Mouse (Mus musculus) lung, adult 2 months (tissue): ENCODE results near the gene Susd6. TPM values are rescaled to one million over a fixed set of nuclear protein-coding genes. Genes with fewer than 3 reads are reported as not detected.
A peak's percentile ranks its signal among the peaks of the same experiment; 100 is the strongest.
"Not testable (repeated sequence)": the region's sequence is repeated elsewhere in the genome, so short reads cannot be mapped to it uniquely, and the experiment has no call there.

Experiments used
- DNase-seq: peaks from one replicate; pipeline ENCODE4 v3.0.0; 2022
- H3K4me1 ChIP-seq: fragments of 200-500 bp; 2 replicates; pipeline ENCODE4 v1.6.1; 2011; ENCODE audit warnings: low read length; ENCODE audit not compliant: control insufficient read depth, insufficient read depth
- H3K4me3 ChIP-seq: fragments of 200-500 bp; replicated peaks from 2 replicates; pipeline ENCODE3; 2011; ENCODE audit warnings: low read depth, mild to moderate bottlenecking, control low read depth, low read length; ENCODE audit errors: extremely low read depth
- CTCF ChIP-seq: fragments of 200-500 bp; IDR thresholded peaks from 2 replicates; pipeline ENCODE4 v1.5.1; 2011; ENCODE audit warnings: mild to moderate bottlenecking, low read length, control low read depth; ENCODE audit not compliant: insufficient read depth
- POLR2A ChIP-seq: fragments of 200-500 bp; IDR thresholded peaks from 2 replicates; pipeline ENCODE4 v1.6.1; 2011; ENCODE audit warnings: low read depth, mild to moderate bottlenecking, control low read depth, low read length, borderline replicate concordance; ENCODE audit errors: extremely low read depth
- WGBS: fragments of 180-500 bp; shearing (Covaris S2); methylation state at CpG from one replicate; pipeline ENCODE4 v1.1.7; 2018; 5-methylcytosine and 5-hydroxymethylcytosine counted together
- polyA plus RNA-seq: library from polyadenylated mRNA; depleted of rRNA; stranded (reverse); fragments of >200 nt; gene quantifications from 2 replicates; pipeline ENCODE4 v1.2.3, GENCODE M21; 2012

Susd6 gene
- polyA plus RNA-seq, 1 experiment, result 83.3 TPM

DNA sequence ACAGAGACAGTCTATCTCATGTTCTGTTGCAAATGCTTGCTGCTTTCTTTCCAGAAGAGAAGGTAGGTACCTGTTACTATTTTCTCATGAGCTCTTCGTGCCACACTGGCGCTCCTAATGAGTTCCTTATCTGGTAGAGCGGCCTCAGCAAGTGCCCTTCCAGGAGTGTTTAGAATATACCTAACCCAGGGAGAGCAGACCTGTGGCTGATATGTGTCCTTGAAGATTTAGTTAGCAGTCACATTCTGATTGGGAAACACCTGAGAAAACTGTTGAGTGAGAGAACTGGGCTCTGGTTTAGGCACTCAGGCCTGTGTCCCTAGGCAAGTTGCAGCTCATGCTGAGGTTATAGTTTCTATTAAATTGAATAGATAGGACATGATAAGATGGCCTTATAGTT lies 25.6 kb downstream of the Susd6 start:
- no peak overlapping the region for H3K4me3 ChIP-seq
- WGBS, result 58% methylated on average over 3 of the region's 3 CpGs
- TF ChIP-seq CTCF (no peak), POLR2A (no peak)
- H3K4me1 ChIP-seq, result peaks cover 61% of the 10 kb centered on the region
- DNase-seq, result no peak

DNA sequence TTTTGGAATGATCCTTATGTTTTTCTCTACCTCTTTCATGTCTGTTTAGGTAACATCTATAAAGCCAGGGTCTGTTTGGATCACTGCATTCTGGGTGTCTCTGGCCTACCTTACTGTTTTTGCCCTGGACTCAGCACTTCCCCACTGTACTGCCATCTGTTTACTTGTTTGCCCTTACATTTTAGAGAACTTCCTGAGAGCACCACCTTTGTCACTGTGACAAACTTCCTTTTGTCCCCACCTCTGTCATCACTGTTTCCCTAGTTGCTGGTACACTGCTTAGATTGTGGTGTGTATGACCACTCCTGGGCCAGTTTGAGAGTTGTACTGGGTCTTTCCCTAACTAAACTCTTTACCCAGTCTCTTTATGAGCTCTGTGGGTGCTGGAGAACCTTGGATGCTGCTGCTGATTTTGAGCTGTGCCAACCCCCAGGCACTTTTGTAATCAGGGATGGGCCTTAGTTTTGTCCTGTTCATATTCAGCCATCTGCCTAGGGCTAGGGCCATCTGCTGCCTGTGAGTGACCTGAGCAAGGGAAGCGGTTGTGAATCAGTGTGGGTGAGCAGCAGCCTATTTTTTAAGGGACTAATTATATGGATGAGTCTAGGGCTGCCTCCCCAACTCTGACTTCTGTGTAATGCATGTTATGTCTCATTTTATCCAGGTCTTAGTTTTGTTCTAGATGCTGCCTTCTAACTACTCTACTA lies 26.2 kb downstream of the Susd6 start:
- H3K4me1 ChIP-seq, result peaks cover 60% of the 10 kb centered on the region
- WGBS, result 59% methylated on average over 1 of the region's 1 CpGs
- TF ChIP-seq POLR2A (no peak), CTCF (no peak)
- H3K4me3 ChIP-seq, result no peak overlapping the region
- no peak for DNase-seq

DNA sequence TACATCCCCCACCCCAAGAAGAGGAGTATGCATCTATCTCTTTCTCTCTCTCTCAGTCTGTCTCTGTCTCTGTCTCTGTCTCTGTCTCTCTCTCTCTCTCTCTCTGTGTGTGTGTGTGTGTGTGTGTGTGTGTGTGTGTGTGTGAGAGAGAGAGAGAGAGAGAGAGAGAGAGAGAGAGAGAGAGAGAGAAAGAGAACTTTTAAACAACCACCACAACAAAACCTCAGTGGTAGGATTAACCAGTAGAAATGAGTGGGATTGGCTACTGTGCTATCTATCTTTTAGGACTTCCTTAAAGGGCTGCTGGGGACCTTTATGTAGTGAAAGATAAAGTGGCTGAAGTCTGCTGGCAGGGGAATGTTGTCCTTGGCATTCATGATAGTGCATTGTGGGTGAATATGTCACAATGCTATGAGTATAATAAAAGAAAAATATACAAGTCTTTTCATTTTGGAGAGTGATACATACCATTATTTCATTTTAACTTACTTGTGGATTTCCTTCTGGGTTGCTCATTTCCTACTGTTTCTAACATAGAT lies 27.5 kb downstream of the Susd6 start:
- H3K4me3 ChIP-seq, result no peak overlapping the region
- peaks cover 55% of the 10 kb centered on the region for H3K4me1 ChIP-seq
- no peak for DNase-seq
- TF ChIP-seq POLR2A (no peak), CTCF (no peak)

DNA sequence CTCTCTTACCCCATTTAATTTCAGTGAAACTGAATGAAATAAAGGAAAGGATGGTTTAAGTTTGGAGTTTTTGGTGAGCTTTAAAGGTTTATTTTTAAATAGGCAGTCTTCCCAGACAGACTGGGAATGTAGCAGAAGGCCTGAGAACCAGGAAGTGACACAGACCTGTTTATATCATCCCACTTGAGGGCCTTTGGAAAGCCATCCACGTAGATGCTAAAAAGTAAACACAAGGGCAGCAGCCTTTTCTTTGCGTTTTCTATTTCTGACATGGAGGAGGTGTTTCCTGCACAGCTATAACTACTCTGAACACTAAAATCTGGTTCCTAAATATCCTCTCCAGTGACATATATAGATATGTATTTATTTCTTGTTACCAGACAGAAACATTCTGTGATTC lies 28.7 kb downstream of the Susd6 start:
- 14% methylated on average over 2 of the region's 2 CpGs for WGBS
- not testable (repeated sequence) for DNase-seq, H3K4me3 ChIP-seq
- peaks cover 58% of the 10 kb centered on the region for H3K4me1 ChIP-seq

DNA sequence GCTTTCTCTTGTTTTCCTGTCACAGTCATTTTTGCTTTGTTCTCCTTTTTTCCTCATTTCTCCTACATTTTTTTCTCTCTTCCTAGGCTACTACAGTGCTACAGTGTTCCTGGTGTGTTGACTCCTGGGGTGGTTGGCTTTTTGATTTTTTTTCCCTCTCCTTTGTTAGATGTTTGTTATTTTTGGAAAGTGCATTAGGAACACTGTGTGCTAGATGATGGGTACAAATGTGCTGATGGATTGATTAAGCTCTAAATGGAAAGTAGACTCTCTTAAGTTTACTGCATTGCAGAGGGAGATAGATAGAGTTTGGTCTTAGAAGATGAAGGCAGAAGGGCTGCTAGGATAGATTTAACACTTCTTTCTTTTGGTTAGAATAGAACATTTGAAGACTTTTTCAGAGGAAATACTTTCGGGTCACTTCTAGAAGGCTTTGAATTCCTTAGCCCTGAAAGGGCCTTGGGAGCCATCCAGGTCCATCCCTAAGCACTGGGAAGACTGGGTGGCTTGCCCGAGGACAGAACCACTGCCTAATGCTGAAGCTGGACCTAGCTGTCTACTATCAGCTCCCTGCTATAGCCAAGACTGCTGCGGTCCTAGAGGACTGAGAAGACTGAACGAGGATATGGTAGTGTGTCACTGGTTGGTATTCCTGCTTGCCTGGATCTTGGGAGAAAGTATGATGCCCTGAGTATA lies 31.1 kb downstream of the Susd6 start:
- TF ChIP-seq CTCF, result no peak
- no peak for TF ChIP-seq POLR2A
- no peak overlapping the region for H3K4me3 ChIP-seq
- WGBS, result 34% methylated on average over 4 of the region's 4 CpGs
- H3K4me1 ChIP-seq, result peaks cover 52% of the 10 kb centered on the region
- DNase-seq, result no peak

DNA sequence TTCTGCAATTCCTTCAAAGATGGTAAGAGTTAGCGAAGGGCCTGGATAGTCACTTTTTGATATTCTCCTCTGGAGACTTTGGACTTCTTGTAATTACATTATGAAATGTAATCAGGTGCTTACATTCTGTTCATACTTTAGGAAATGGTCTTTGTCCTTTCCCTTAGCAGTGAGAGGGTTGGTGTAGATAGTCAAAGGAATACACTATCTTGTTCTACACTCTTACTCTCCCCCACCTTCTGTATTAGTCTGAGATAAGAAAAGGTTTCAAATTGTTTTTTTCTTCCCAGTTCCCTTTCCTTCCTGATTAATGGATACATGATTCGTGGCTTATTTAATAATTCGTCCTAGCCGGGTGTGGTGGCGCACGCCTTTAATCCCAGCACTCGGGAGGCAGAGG lies 32.2 kb downstream of the Susd6 start:
- no peak overlapping the region for H3K4me3 ChIP-seq
- TF ChIP-seq POLR2A (no peak), CTCF (no peak)
- DNase-seq, result no peak
- WGBS, result 76% methylated on average over 7 of the region's 7 CpGs
- H3K4me1 ChIP-seq, result peaks cover 48% of the 10 kb centered on the region

DNA sequence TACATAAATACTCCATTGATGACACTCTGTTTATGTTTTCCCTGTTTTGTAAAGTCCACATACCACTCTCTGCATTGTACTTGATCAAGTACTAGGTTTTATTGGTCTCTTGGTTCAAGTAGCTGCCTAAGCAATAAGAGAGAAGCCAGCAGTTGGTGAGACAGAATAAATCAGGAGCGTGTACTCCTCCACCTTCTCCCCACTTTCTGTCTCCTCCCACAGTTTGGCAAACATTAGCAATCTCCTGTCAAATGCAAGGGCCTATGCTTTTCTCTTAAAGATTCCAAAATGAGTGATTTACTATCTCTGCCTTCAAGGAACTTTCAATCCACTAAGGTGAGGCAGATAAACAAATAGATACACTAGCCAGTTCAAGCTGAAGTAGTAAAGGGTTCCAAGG lies 33.9 kb downstream of the Susd6 start:
- 36% methylated on average over 1 of the region's 1 CpGs for WGBS
- H3K4me1 ChIP-seq, result peaks cover 52% of the 10 kb centered on the region
- no peak overlapping the region for H3K4me3 ChIP-seq
- no peak for DNase-seq
- TF ChIP-seq POLR2A, result no peak
- TF ChIP-seq CTCF, result no peak

DNA sequence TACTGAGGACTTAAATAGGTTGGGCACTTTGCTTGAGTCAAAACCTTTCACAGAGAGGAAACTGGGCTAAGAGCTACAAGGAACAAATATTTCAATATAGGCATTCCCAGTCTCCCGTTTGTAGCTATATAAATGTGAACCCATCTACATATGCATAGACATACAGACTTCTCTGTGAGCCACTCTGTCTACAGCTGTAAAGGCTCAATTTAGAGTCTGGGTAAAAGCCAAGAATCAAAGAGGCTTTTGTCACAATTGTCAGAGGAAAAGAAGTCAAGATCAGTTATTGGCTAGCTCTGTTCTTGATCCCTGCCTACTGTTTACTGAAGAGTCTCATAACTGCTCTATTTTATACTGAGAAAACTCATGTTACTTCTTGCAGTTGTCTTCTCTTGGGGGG lies 36.1 kb downstream of the Susd6 start:
- 30% methylated on average over 1 of the region's 1 CpGs for WGBS
- Histone ChIP-seq H3K4me3 (no peak overlapping the region), H3K4me1 (peaks cover 46% of the 10 kb centered on the region)
- no peak for DNase-seq
- TF ChIP-seq CTCF (no peak), POLR2A (no peak)

DNA sequence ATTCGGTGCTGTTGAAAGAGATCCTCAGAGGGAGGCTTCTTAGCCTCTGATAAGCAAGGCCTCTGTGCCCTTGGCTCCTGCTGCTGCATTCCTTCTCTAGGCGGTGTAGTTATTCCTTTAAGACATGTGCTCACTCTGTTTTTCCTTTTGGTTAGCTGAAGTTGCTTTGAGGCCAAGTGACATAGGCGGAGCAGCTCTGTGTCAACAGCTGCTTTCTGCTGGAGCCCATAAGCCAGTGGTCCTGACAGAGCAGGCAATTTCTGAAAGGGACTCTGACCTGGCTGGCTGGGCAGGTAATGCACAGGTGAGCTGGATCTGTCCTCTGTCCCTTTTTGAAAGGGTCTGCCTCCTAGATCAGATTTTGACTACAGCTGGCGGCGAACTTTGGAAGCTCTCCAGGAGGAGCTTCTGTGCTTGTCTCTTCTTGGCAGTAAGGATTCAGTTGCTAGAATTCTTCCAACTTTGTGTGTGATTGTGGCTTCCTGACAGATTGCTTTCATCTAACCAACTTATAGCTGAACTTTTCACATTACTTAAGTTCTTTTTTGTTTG lies 37.2 kb downstream of the Susd6 start:
- H3K4me1 ChIP-seq, result peaks cover 44% of the 10 kb centered on the region
- H3K4me3 ChIP-seq, result peak overlapping the region; percentile 48
- peak; percentile 47 for DNase-seq
- WGBS, result 13% methylated on average over 5 of the region's 5 CpGs
- no peak for TF ChIP-seq CTCF
- 0 out of 2 replicates have a peak, but pooled peaks have one; percentile 17 for TF ChIP-seq POLR2A

DNA sequence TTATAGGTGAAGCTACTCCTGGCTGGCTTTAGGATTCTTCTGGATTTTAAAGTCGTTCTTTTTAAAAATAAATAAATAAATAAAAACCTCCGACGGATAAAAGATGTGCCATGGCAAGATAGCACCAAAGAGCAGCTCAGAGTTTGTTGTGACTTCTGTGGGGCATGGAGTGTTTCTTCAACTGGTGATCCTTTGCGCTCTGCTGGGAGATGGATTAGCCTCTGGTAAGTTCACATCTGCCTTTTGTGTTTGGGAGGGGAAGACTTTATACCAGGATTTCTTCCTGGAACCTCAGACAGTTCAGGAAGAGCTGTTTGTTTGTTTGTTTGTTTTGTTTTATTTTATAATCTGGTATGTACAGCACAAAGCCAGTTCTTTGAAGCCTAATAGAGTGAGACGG lies 37.7 kb downstream of the Susd6 start:
- no peak for TF ChIP-seq POLR2A
- TF ChIP-seq CTCF, result no peak
- peaks cover 44% of the 10 kb centered on the region for H3K4me1 ChIP-seq
- no peak for DNase-seq
- H3K4me3 ChIP-seq, result no peak overlapping the region
- 50% methylated on average over 5 of the region's 5 CpGs for whole genome bisulfite sequencing
